Mouse (Mus musculus) adrenal gland (tissue): ENCODE measurements around the gene Myo16.

Source experiments
- intact Hi-C: fragments of 180-260 bp; cut with DNase I; formaldehyde crosslinking; loops from one replicate; pipeline ENCODE4 v1.15.1; 2025
- long read RNA-seq, 2 experiments: library from polyadenylated mRNA; unstranded; transcript quantifications; one replicate each; pipeline ENCODE4 v2.0.0; 2020; ENCODE audit warnings: borderline replicate concordance in 1 of 2; ENCODE audit not compliant: insufficient replicate concordance in 1 of 2

Gene Myo16
- long read RNA-seq, experiment 1 = 0 reads
- long read RNA-seq, experiment 2 = 0 reads

DNA sequence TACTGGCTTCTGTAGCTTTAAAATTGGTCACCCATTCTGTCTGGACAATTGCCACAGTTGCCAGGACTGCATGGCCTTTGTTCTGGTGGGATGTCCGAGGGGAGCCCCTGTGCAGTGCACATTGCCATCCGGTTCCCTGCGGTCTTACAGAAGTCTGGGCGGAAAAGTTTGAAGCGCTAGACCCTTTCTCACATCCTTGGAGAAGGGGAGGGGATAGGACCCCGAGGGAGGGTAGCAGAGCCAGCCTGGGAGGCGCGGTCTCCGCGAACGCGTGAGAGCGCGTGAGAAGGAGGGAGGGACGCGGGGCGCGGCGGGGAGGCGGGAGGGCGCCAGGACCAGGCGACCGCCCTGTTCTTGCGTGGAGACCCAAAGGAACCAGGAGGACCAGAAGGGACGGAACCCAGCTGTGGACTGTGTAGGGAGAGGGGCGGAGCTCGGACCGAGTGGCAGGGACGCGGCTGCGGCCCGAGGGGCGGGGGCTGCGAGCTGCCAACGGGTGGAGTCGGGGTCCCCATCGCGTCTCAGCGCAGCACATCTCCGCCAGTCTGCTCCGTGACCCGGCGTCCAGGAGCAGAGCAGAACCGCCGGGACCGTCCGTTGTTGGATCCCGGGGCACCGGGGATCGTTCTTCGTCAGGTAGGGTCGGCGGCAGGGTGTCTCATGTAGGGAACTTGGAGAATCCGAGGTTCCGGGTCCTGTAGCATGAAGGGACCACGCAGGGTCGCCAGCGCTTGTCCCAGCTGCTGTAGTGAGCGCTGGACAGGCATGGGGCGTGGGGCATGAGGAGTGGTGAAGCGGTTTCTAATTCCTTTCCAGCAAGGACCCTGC lies at the start of gene Myo16:
TSS of gene Myo16 (plus strand) at position 301 of the 828 bp plus-strand sequence.
- intact Hi-C loops = no loop called here

DNA sequence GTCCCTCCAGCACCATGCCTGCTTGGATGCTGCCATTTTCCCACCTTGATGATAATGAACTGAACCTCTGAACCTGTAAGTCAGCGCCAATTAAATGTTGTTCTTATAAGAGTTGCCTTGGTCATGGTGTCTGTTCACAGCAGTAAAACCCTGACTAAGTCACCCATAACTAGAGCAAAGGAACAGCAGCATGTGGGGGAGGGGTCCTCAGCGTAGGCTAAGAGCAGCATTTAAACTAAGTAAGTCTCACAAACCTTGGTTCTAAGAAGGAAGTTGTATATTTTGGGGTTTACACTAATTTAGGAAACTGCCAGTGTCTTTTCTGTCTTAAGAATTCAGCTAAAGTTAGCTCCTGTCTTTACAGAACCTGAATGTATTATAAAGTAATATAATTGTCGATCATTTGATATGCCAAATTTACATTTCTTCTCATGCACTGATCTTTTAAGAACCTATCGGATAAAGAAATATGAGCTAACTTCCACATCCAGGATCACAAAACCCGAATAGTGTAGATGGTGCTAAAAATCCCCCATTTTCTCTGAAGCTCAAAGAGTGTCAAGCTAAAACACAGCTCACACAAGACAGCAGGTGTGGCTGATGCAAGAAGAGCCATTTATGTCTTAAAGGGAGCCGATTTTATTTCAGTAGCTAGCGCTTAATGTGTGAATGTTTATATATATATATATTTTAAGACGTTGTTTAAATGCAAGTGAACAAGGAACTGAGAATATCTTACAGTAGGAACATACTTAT lies 45.0 kb upstream of the Myo16 start:
- intact Hi-C loops = no loop called here

DNA sequence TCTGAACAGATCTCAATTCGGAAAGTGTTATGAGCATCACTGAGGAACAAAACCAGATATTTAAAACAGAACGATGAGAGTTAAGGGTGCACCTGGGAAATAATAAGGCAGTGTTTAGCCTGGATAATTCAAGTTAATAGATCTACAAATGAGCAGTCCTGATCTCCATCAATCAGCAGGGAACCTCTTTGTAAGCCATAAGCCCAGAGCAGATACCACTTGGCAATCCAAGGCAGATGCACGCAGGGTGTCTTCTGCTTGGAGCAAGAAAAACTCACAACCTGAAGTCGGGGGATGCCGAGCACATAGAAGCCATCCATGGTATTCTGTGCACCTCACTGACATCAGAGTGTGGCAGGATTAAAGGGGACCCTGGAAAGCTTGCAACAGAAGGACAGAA lies 31.0 kb upstream of the Myo16 start:
- intact Hi-C loops = no loop called here

DNA sequence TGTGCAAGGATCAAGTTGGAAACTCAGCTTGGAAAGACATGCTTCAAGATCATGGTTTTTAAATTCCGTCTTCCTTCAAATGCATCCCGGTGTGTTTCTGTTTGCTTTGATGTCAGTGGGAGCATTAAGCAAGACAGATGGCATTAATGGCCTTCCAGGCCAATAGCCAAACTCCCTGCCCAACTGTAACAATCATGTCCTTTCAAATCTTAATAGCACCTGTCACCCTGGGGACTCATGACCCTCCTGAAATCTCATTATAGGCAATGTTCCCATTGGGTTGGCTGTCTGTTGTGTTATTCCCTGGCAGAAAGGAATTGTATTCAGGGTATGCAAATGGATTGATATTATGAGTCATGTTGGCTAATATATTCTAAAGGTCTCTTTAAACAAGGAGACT lies 30.3 kb upstream of the Myo16 start:
- intact Hi-C loops = no loop called here

DNA sequence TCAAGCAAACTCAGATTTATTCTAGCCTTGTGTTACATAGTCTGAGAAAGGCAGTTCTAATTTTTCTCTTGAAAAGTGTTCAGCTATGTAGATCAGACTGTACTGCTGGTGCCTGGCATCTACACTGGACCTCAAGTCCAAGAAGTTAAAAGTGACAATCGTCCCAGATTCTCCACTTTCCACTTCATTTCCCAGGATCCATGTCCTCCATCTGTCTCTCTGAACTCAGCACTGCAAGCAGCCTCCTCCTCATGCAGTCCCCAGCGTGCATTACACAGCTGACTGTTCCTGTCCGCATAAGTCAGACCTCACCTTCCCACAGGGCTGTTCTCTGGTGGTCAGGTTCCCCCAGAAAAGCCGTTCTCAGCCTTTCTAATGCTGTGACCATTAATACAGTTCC lies 28.0 kb upstream of the Myo16 start:
- intact Hi-C loops = no loop called here

DNA sequence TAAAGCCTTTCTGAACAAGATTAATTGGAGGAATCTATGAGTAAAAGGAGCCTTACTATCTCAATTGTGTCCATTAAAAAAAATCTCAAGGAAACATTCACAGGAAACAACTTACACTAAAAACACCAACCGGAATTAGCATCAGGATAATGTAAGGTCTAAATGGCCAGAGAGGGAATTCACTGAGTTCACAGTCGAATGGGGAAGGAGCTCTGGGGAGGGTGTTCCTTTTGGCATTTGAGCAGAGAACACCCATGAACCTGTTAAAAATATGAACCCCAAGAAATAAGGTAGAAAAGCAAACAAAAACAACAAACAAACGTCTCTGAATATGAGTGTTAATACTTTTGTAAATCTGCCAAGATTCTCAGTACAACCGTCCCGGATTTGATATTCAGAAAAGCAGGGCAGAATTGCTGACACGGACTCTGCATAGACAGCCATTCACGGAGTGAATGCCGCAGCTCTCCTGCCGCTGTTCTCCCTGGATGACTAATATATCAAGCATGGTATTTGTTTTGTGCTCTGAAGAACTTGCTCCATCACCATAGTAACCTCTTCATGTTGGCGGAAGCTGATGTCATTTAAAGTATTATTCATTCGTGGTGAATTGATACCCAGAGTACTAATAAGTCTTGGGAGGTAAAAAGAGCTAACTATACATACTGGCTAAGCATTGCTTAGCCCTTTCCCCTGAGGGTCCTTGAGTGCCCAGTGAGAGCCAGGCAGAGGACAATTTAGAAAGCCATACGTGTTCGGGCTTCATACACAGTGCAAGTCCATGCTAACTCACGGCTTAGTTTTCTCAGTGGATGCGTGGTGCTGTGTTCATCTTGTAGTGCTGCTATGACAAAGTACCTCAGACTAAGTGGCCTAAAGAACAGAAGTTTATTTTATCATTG lies 22.9 kb upstream of the Myo16 start:
- intact Hi-C loops = no loop called here

DNA sequence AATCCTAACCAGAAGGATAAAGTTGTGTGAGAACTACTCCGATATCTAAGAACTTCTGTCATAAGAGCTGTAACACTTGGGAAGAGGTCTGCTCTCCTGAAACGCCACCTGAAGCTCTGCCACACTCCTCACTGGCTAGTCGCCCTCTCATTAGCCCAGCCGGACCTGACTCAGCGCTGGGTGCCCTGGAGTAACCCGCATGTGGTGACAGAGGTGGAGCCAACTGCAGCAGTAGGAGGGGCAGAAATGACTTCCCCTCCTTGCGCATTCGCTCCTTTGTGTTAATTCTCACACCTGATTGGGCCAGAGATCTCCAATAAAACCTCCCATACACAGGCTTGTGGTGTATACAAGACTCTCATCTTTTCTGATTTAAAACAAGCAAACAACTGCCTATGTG lies 14.2 kb upstream of the Myo16 start:
- intact Hi-C loops = no loop called here

DNA sequence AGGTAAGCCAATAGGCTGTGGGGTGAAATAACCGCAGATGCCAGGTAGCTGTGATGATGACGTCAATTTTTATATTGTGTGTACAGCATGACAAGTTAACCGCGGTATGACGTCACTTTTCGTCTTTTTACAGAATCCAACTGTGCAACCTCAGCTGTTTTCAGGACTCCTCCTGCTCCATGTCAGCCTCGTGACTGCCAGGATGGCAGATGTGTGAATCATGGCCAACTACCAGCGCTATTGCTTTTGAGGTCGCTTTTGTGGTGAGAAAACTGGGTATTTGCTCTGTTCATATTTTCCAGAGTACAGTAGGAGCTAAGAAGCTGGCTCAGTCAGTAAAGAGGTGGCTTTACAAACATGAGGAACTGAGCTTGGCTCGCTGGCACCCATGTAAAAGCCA lies 9.8 kb upstream of the Myo16 start:
- intact Hi-C loops = no loop called here

DNA sequence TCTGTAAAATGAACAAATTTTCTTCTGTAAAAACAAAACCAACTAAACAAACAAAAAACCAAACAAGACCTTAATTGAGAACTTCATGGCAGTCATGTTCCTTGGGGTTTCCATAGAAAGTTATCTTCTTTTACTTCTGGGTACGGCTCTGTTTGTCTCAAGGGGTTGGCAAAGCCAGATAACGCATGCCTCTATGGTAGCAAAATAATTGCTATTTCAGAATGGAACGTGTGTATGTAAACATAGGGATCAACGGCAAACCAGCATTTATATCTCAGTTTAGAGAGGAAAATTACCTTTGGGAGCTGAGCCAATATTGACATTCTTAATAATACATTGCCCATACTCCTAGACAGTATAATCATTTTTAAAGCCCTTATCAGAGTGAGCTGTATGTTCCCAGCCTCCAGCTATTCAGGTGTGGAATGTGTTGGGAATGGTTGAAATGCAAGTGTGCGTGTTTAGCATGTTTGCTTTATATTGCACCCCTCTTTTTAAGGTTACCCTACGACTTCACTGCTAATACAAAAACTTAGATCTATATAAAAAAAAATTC lies 1.9 kb upstream of the Myo16 start:
- intact Hi-C loops = no loop called here

DNA sequence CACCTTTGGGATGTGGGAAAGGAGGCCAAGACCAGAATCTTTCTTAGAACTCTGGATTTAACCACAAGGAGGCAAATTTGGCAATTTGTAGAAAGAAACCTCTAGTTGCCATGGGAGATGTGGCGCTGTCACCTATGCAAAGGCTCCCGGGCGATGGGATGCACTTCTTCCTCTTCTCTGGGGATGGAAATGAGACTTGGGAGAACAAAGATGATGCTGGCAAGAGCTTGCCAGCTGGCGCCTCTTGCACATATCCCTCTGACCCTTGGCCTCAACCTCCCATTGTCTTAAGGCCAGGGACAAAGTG lies 681 bp downstream of the Myo16 start:
- intact Hi-C loops = no loop called here

DNA sequence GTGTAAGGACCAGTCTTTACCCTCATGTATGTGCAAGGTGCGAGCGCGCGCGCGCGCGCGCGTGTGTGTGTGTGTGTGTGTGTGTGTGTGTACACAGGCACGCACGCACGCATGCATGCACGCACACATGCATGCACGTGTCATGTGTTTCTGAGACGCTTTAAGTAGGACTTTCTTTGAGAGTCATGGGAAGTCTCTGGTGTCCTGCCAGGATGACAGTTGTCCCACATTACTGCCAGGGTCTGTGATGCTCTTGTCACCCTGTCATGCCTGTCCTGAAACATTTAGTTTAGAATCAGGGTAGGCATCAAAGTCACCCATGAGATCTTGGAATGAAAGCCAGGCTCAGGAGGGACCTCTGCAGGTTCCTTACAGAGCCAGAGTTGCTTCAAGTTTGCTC lies 1.4 kb downstream of the Myo16 start:
- intact Hi-C loops = no loop called here

DNA sequence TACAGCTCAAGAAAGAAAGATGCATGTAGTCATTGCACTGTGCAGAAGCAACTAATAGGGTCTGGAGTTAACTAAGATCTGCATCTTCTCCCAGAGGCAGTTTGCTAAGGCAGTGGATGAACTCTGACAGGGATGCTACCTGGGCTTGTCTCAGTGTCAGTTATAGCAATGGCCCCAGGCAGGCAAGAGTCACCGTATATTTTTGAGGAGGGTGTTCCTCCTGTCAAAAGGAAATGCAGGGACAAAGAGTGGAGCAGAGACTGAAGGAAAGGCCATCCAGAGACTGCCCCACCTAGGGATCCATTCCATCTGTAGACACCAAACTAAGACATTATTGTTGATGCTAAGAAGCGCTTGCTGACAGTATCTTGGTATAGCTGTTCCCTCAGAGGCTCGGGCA lies 7.4 kb downstream of the Myo16 start:
- intact Hi-C loops = no loop called here

DNA sequence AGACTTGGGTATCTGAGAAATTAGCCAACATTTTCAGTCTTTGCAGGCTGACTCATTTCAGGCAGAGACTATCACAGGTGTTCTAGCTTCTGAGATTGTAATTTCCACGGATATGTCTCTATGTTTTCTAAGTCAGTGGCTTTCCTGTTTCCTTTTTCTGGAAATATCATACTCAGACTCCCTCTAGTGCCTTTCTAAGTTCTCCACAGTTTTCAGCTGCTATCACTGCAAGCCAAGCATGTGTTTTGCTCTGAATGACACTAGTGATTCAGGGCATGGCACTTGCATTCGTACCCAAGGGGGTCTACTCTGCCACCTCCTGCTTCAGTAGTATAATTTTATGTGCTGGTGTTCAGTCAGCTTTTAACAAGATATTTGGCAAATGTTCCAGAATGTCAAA lies 11.2 kb downstream of the Myo16 start:
- intact Hi-C loops = no loop called here

DNA sequence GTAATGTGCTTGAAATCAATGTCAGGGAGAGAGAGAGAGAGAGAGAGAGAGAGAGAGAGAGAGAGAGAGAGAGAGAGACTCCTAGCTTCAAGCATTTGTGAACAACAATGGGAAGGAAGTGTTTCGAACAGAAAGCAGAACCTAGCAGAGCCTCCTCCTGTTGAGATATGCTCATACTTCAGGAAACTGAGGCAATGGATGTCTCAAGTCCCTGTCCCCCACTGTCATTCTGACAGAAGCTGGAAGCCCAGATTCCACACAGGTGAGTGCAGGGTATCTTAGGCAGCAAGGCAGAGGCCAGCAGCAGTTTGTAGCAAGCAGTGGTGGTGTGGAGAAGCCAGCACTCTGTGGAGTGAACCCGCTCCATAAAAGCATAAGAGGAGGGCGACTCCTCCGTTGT lies 14.6 kb downstream of the Myo16 start:
- intact Hi-C loops = no loop called here

DNA sequence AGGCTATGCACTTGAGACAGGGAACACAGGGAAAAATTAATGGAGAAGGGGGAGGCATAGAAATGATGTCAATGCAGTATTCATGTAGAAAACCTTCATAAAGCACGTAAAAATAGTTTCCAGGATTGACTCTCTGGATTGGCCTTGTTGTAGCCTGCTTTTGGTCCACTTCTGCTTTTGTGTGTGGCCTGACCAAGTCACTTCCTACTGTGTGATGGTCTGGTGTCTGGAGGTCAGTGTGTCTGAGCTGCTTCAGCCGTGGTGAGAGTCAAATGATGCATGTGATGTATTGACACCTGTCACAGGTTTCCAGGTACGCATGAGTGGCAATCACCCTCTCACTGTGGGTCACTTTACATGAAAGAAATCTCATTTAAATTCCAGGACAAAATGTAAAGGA lies 16.2 kb downstream of the Myo16 start:
- intact Hi-C loops = no loop called here

DNA sequence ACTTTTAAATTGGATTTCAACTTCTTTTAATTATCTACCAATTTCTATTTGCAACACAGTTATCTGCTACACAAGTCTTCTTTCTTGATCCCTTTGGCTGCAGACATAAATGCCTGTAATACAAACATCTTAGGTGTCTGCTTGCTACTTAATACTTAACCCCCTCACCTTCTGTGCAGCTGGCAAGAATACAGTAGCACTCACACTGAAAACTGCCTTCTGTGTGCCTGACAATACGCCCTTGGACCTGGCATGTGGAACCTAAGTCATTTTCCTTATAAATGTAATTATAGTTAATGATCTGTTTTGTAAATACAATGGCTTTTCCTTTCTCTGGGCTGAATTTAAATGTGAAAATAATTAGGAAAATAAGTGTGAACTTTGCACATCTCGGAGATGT lies 17.6 kb downstream of the Myo16 start:
- intact Hi-C loops = no loop called here

DNA sequence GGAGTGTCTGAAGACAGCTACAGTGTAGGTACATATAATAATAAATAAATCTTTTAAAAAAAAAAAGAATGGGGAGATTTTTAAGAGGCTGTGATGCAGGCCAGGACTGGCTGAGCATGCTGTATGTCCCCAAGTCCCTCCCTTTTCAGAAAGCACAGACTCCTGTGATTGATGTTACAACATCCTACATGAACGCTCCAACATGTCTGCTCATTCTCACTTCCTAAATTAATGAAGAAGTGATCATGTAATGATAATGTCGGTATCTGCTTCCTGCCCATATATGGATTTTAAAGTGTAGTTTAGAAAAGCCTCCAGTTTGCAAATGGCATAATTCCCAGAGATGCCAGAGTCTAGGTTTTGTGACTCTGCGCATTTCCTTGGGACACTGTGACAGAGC lies 18.6 kb downstream of the Myo16 start:
- intact Hi-C loops = no loop called here

DNA sequence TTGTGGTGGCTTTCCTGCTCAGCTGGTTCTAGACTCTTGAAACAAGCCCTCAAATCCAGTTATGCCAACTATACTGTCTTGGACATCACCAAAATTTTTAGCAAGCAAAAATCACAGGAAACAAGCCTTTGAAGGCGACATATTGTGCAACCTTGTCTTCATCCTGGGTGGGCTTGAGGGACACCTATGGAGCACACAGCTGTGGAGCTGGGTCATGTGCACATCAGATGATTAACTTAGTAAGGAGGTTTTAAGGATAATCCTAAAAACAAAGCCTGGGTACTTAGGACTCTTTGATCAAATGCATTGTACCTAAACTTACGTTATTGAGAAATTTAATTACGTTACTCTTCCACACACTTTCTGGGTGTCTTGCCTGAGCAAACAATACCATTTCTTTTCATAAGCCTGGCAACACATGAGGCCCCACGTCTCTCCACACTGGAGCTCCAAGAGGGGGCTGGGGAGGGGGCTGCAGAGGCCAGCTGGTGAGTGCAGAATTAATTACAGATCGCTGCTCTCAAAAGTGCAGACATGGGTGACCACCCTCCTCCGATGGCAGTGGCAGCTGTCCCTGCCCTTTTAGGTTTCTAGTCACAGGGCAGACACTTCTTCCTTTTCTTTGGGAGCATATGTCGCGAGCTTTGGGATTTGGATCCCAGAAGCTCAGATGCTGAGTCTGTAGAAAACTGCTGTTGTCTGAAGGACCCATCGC lies 19.5 kb downstream of the Myo16 start:
- intact Hi-C loops = no loop called here

DNA sequence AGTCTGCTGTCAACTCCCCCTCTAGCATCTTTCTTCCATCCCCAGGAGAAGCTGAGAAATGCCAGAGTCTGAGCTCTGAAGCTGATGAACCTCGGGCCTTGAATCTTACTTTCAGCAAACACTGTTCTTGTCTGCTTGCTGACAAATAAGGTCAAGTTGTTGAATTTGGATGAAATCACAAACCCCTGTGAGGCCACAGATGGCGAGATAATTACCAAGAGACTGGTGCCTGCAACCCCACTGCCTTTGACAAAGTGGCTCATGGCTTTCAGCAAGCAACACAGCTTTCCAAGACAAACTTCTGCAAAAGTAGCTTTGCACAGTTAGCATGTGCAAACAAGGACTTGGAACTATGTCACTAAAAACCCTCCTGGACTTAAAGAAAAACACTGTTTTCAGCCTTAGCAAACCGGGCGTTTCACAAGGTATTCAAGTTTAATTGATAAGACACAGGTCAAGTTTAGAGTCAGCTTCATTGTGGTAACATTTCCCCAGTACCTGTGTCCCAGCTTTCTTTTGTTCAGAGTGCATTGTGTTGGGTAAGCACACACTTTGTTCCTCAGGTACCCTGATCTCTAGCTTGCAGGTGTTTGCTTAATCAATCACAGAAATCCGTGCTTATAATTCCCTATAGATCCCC lies 20.6 kb downstream of the Myo16 start:
- intact Hi-C loops = no loop called here

DNA sequence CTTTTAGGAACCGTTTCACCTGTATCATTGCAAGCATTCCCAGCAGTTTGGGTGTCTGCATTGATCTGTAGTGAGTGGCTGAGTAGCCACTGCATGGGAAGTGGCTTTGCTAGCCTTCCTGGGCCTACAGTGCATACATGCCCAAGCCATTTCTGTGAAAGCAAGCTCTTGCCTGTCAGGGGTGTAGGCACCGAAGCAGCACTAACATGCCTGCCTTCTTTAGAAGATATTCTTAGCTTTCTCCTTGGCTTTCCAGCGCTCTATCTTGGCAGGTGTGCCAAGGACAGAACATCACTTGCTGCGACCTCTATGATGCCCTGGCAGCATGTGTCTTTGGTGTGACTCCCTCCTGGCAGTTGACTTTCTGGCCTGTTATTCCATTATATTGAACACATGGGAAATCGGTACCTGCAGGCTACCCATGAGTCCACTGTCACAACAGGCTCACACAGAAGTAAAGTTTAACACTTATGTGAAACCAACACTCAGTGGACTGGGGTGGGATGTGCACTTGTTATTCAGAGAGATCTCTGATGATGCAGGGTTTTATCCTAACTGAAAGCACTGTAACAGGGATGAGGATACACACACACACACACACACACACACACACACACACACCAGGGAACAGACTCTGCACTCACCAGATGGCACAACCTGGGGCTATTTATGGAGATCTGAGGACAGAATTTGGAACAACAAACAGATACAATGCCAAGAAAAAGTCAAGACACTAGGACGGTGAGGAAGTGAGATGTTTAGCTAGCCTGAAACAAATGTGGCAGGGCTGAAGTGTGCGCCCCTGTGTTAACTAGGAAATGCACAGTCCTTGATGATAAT lies 21.4 kb downstream of the Myo16 start:
- intact Hi-C loops = no loop called here
